Mouse (Mus musculus): ENCODE measurements around the gene 4930595D18Rik.
A peak's percentile ranks its signal among the peaks of the same experiment; 100 is the strongest.

4930595D18Rik gene

DNA sequence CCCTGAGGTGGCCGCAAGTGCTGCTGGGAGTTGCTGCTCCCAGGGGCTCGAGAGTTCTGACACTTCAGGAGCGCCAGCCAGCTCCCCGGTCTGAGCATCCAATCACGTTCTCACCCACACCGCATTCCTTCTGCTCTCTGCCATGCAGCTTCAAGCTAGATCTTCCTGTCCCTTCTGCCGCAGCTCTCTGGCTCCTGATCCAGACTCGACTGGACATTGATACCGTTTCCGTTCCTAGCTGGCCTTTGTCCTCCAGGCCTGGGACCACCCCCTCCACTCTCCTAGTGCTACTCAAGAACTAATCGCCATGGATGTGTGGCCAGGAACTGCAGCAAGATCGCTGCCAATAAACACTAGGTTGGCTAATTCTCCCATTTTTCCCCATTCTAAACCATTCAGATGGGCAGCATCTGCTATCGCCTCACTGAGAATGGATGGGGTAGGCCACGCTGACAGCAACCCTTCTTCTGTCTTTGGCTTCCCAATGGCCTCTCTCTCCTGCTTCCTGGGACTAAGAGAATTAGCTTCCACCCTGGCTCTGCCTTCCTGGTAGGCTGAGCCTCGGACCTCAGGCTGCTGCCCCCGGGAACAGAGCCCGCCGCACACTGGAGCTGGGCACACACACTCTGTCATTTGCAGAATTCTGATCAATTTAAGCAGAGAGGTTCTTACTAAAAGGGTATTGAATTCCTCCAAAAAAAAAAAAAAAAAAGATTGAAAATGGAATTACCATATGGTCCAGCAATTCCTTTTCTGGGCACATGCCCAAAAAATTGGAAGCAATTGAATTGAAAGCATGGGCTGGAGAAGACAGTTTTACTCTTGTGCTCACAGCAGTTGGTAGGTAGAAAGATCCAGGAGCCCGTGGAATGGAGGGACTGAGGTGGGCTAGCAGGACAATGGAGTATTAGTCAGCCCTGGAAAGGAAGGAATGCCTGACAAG, 49.2 kb downstream of the 4930595D18Rik start:
- DNase-seq = peak; percentile 16 to 33

DNA sequence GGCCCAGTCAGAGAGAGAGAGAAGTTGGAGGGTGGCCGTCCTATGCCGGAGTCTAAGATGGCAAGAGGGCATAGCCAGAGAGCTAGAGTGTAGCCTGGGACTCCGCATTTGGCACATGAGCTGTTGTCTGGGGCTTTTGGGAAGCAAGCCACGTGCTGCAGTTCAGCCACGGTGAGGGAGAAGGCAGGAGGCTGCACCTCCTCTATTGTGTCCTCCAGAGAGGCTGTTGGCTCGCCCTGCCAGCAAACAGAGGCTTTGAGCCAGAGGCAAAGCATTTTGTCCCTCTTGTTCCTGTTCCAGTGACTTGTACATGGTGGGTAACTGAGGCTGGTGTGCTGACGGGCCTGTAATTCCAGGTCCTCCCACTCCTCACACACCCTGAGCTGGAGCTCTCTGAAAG, 50.1 kb downstream of the 4930595D18Rik start:
- no peak for DNase-seq

DNA sequence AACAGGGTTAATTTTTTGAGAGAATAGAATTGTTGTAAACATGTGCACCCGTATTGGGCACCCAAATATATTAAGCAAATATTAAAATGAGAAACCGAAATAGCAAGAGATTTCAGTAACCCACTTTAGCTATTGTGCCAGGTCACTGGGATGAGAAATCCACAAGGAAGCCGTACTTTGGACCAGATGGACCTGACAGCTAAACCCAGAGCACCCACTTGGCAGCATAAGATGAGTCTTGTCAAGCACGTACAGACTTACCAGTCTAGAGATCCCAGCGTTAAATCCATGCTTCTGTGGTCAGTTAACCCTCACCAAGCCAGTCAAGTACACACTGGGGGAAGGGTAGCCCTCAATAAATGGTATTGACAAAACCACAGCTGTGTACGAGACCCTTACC, 58.6 kb downstream of the 4930595D18Rik start:
- DNase-seq = no peak

GRCm38 (mm10) chr12:111124601-111125260, 59.6 kb downstream of the 4930595D18Rik start:
- DNase-seq = peak; percentile 51 to 60

- no peak for DNase-seq
These were observed 61.9 kb downstream of the 4930595D18Rik start for GRCm38 (mm10) chr12:111122332-111122852.

- no peak for DNase-seq
These were observed 63.2 kb downstream of the 4930595D18Rik start for GRCm38 (mm10) chr12:111120976-111121645.

DNA sequence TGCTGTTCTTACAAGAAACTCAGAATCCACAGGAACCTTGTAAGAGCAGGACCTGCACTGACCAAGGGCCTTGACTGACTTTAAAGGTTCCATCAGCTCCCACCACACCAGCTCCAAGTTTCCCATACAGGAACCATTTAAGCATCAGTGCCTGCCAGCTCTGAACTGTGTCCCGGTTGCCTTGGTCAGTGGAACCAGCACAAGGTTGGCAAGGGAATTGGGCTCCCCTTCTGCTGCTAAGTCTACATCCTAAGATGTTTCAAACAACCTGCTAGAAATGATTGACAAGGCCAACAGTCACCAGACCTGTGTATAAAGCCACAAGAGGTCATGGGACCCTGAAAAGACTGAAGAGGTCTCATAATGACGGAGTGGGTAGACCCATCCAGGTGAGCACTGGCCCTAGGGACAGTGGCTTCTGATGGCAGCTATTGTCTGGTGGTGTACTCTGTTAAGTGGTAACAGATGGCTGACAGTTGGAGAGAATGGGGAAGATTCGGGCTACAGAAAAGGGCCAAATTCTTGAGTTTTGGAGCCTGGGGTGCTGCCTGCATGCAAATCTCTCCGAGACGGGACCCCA, 64.7 kb downstream of the 4930595D18Rik start:
- no peak for DNase-seq

DNA sequence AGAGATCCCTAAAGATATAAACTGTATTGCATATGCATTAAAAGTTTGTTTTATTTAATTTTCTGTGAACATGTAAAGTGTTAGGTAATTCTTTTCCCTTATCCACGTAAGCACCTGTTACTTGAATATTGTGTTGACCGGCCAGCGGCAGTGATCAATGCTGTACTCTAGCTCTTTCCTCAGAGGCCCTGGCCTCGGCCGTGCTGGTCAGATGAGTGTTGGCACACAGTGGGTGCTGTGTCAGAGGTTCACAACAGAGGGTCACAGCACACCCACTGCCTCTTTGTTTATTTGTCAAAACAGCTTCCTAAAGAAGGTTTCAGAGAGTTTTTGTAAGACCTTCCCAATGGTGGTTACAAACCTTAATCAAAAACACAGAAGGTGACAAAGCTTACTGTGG, 69.7 kb downstream of the 4930595D18Rik start:
- DNase-seq = no peak

DNA sequence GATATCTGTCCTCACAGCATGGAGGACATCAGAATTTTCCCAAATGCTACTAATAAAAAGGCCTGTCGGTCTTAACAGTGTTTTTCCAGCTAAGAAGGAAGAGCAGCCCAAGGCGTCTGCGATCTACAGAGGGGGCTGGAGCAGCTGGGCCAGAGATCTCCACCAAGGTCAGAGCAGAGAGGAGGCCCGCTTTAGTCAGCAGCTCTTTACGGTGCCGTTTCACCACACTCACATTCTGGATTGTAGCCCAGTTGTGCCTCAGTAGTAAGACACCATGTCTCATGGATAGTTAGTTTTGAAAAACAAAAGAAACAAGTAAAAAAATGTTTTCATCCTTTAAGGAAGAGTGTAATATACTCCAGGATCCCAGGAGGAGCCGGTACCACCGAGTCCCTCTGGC, 73.1 kb downstream of the 4930595D18Rik start:
- no peak for DNase-seq

Data from kidney, postnatal 4 days (tissue).